Mouse (Mus musculus) liver, adult 2 months (tissue): ENCODE results near the gene Cdc42. TPM values are rescaled to one million over a fixed set of nuclear protein-coding genes. Genes with fewer than 3 reads are reported as not detected.

Experiments
- DNase-seq: peaks from one replicate; pipeline ENCODE4 v3.0.0-alpha.2; 2011; ENCODE audit warnings: low read depth, low spot score; ENCODE audit errors: extremely low read depth
- H3K27ac ChIP-seq: fragments of 200-500 bp; replicated peaks from 2 replicates; pipeline ENCODE4 v1.5.1; 2012; ENCODE audit warnings: low read depth, mild to moderate bottlenecking, control low read depth, inconsistent platforms, low read length; ENCODE audit not compliant: insufficient read depth
- H3K27me3 ChIP-seq: fragments of 200-500 bp; 2 replicates; pipeline ENCODE4 v1.6.1; 2012; ENCODE audit warnings: mild to moderate bottlenecking, moderate library complexity, low read length, inconsistent platforms; ENCODE audit not compliant: control insufficient read depth, insufficient read depth
- H3K36me3 ChIP-seq: fragments of 200-500 bp; 2 replicates; pipeline ENCODE4 v1.6.1; 2012; ENCODE audit warnings: low read length, inconsistent platforms; ENCODE audit not compliant: control insufficient read depth, insufficient read depth
- H3K4me1 ChIP-seq: fragments of 200-500 bp; 2 replicates; pipeline ENCODE4 v1.6.1; 2011; ENCODE audit warnings: low read length; ENCODE audit not compliant: control insufficient read depth, insufficient read depth
- H3K4me3 ChIP-seq: fragments of 200-500 bp; 2 replicates; pipeline ENCODE4 v1.5.1; 2011; ENCODE audit warnings: low read depth, mild to moderate bottlenecking, control low read depth, low read length, moderate library complexity; ENCODE audit not compliant: insufficient read depth
- H3K79me2 ChIP-seq: fragments of 200-500 bp; 2 replicates; pipeline ENCODE4 v1.6.1; 2012; ENCODE audit warnings: inconsistent platforms, mild to moderate bottlenecking, low read length, moderate library complexity; ENCODE audit not compliant: control insufficient read depth, insufficient read depth
- H3K9ac ChIP-seq: fragments of 200-500 bp; 2 replicates; pipeline ENCODE4 v1.6.1; 2012; ENCODE audit warnings: low read depth, mild to moderate bottlenecking, control low read depth, inconsistent platforms, low read length
- CTCF ChIP-seq: fragments of 200-500 bp; IDR thresholded peaks from 2 replicates; pipeline ENCODE4 v1.5.1; 2011; ENCODE audit warnings: low read depth, low read length, control low read depth
- POLR2A ChIP-seq: fragments of 200-500 bp; IDR thresholded peaks from 2 replicates; pipeline ENCODE4 v1.6.1; 2011; ENCODE audit warnings: low read length, control low read depth; ENCODE audit not compliant: insufficient read depth; ENCODE audit errors: extremely low read depth
- WGBS: fragments of 180-500 bp; shearing (Covaris S2); methylation state at CpG from one replicate; pipeline ENCODE4 v1.1.7; 2018; 5-methylcytosine and 5-hydroxymethylcytosine counted together
- polyA plus RNA-seq: library from polyadenylated mRNA; depleted of rRNA; stranded (reverse); fragments of >200 nt; gene quantifications from 2 replicates; pipeline ENCODE4 v1.2.3, GENCODE M21; 2012
- total RNA-seq: library from RNA; depleted of rRNA; stranded (reverse); fragments of >200 nt; gene quantifications from 2 replicates; pipeline ENCODE4 v1.2.3, GENCODE M21; 2014

Gene Cdc42
- total and polyA plus RNA-seq, 2 experiments: 35.8 to 131 TPM

DNA sequence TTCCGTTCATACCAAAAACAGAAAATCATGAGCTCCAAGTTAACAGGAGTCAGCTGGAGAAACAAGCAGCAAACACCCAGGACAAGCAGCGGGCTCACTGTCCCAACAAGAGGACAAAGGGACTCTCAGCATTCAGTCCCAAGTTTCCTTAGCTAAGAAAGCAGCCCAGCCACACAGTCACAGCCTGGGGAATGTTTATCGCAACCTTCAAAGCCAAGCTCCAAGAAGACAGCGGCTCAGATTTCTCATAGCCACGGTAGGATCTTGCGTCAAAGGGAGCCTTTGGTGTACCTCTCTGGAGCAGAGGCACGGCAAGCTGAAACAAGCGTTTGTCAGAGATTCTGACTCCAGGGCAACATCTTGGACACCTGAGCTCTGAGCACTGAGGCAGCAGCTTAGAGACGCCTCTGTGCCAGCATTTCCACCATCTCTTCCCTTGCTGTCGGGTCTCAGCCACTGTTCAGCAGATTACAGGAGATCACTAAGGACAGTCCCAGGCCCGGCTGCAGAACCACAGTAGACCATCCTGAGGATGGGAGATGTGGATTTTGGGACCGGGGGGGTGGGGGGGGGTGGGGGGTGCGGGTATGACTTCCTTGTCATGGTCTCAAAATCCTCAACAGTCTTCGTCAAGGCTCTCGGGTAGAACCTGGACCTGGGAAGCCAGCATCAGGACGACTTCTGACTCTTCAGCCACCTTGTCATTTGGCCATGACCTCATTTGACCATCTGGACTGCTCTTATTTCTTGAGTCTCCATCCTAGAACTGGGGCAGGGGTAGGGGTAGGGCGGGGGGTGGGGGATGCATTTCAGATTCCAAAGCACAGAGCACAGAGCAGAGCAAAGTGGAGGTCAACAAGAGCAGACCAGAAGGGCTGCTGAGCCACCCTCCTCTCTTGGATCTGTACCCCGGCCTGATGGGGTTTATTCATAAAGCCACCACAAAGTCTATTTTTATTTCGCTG is 18.1 kb upstream of the Cdc42 start:
- H3K4me3 ChIP-seq: no peak overlapping the region
- WGBS: 84% methylated on average over 19 of the region's 19 CpGs
- no peaks in the 10 kb centered on the region for H3K79me2 ChIP-seq
- no peaks in the 10 kb centered on the region for H3K36me3 ChIP-seq
- peaks cover 2% of the 10 kb centered on the region; the same call in 1 of the 2 replicates for H3K4me1 ChIP-seq
- DNase-seq: no peak
- TF ChIP-seq POLR2A (no peak), CTCF (no peak)
- H3K9ac ChIP-seq: no peak overlapping the region
- H3K27ac ChIP-seq: no peak overlapping the region
- H3K27me3 ChIP-seq: no peaks in the 10 kb centered on the region

DNA sequence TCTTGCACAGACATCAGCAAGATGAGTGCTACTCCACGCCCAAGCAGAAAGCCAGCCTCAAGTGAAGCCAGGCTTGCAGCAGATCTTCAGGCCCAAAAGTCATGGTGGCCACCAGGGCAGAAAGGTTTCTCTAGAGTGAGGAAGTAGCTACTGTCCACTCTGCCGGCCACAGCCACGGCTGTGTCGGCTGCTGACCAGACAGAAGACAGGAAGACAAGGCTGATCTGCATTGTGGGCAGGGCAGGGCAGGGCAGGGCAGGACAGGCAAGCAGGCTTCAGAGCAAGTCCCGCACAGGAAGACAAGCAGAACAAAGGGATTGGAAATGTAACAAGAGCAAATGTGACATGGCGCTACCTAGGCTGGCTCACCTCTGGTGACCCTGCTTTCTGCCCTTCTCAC is 16.2 kb upstream of the Cdc42 start:
- no peak for DNase-seq
- Histone ChIP-seq H3K79me2 (no peaks in the 10 kb centered on the region), H3K27me3 (no peaks in the 10 kb centered on the region), H3K9ac (no peak overlapping the region), H3K4me3 (no peak overlapping the region), H3K27ac (peak overlapping the region; percentile 42), H3K4me1 (peaks cover 6% of the 10 kb centered on the region), H3K36me3 (no peaks in the 10 kb centered on the region)
- TF ChIP-seq POLR2A (no peak), CTCF (no peak)
- 62% methylated on average over 6 of the region's 6 CpGs for WGBS

DNA sequence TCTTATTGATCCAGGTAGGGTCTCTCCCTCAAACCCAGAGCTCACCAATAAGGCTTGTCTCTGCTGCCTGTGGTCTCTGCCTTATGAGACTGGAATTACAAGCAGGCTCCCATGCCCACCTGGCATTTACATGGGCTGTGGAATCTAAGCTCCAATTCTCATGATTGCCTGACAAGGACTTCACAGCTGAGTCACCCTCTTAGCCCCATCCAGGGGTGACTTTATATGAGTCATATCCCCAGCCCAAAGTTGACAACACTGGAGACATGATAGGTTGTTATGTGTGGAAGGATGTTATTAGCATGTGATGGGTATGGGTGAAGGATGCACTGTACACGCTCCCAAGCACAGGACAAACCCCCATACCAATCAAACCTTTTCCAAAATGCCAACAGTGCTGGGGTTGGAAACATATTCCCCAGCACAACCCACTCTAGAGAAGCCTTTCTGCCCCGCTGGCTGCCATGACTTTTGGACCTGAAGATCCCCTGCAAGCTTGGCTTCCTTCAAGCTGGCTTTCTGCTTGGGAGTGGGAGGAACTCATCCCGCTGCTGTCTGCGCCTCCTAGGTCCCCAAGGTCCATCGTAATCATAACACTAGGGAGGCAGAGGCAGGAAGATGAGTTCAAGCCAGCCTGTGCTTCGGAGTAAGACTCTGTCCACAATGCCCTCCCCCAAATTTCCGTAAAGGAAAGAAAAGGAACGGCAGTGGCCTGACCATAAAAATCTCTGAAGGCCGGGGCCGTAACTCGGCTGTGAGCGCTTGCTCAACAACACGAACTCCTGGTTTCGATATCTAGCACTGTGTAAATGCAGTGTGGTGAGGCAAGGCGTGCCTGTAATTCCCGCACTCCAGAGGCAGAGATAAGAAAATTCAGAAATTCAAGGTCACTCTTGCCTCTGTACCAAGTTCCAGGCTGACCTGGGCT is 14.3 kb upstream of the Cdc42 start:
- H3K79me2 ChIP-seq: no peaks in the 10 kb centered on the region
- no peaks in the 10 kb centered on the region for H3K36me3 ChIP-seq
- H3K9ac ChIP-seq: peak overlapping the region; percentile 28; the same call in 1 of the 2 replicates
- no peak for DNase-seq
- TF ChIP-seq POLR2A: no peak
- no peak for TF ChIP-seq CTCF
- H3K27ac ChIP-seq: no peak overlapping the region; the same call in 1 of the 2 replicates
- H3K27me3 ChIP-seq: no peaks in the 10 kb centered on the region
- no peak overlapping the region; the same call in 1 of the 2 replicates for H3K4me3 ChIP-seq
- 46% methylated on average over 16 of the region's 16 CpGs for WGBS
- H3K4me1 ChIP-seq: peaks cover 4% of the 10 kb centered on the region; the same call in 1 of the 2 replicates

DNA sequence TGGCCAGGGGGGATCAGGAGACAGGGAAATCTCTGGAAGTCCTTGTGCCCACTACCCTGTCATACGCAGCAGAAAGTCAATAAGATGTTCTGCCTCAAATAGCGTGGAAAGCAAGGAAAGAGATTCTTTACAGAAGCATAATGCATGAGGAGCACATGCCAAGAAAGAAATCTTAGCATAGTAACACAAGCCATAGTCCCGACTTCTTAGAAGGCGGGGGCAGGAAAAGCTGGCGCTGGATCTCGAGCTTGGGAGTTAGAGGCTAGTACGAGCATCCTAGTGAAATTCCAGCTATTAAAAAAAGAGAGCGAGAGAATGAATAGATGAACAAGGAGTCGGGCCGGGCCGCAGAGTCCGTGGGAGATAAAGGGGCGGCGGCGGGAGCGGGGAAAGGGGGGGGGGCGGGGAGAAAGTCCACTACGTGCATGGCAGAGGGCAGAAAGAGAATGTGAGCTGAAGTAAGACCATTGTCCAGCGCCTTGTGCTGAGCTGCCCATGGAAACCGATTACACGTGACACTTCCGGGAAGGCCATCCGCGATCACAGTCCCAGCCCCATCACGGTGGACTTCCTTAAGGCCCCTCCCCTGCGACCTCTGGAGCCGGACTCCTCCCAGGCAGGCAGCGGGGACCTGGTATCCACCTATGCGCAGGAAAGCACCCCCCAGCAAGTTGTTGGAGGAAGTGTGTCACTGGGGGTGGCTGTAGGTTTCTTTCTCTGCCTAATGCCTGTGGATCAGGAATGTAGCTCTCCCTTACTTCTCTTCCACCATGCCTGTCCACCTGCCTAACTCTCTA is 12.6 kb upstream of the Cdc42 start:
- Histone ChIP-seq H3K27me3 (no peaks in the 10 kb centered on the region), H3K4me1 (peaks cover 4% of the 10 kb centered on the region; the same call in 1 of the 2 replicates), H3K4me3 (peak overlapping the region; percentile 33; the same call in 1 of the 2 replicates), H3K36me3 (no peaks in the 10 kb centered on the region), H3K9ac (peak overlapping the region; percentile 15), H3K27ac (0 out of 2 replicates have a peak overlapping the region, but pooled peaks have one; percentile 31), H3K79me2 (no peaks in the 10 kb centered on the region)
- DNase-seq: peak; percentile 46
- TF ChIP-seq POLR2A (no peak), CTCF (no peak)
- 16% methylated on average over 29 of the region's 29 CpGs for WGBS

DNA sequence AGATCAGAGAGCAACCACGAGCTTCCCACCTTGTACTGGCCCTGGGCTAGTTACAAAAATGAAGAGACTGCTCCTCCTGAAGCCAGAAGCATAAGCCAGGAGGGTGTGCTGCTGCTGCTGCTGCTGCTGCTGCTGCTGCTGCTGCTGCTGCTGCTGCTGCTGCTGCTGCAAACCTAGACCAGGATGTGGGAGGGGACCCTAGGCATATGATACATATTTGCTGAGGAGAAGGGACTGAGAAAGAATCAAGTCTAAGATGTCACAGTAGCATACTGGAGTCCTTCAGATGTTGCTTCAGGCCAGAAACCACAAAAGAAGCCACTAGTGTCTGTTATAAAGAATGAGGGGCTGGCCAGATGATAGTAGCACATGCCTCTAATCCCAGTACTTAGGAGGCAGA is 10.7 kb upstream of the Cdc42 start:
- H3K4me1 ChIP-seq: peaks cover 4% of the 10 kb centered on the region; the same call in 1 of the 2 replicates
- TF ChIP-seq CTCF (no peak), POLR2A (no peak)
- no peak overlapping the region; the same call in 1 of the 2 replicates for H3K9ac ChIP-seq

More for the DNA sequence above, 10.7 kb upstream of the Cdc42 start:
- Histone ChIP-seq H3K4me3 (no peak overlapping the region), H3K36me3 (no peaks in the 10 kb centered on the region), H3K27ac (peak overlapping the region; percentile 56), H3K79me2 (no peaks in the 10 kb centered on the region), H3K27me3 (no peaks in the 10 kb centered on the region)
- WGBS: 41% methylated on average over 1 of the region's 1 CpGs
- DNase-seq: no peak
